Mouse (Mus musculus): ENCODE results near the gene Esr2. TPM values are rescaled to one million over a fixed set of nuclear protein-coding genes. Genes with fewer than 3 reads are reported as not detected.

Esr2 gene
- polyA plus RNA-seq, 1 experiment from 2014 or later, result 0.28 TPM

DNA sequence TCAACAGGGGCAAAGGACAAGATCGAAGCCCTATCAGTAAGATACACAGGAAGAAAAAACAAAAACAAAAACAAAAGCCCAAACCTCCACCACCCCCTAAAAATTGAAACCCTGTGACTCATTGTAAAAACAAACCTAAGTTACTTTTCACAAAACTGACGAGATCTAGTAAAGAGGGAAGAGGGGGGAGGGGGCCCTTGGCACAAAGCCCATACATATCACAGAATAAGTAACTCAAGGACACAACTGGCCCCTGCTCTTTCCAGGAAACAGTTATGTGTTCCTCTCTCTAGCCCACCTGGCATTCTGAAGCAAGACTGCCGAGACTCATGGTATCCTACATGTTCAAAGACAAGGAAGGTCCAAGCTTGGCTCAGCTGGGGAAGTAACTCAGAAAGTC lies 48.8 kb downstream of the Esr2 start:
- H3K9ac ChIP-seq (replicated peaks; ENCODE audit: low read depth, low read length), result no peak overlapping the region
- no peaks in the 10 kb centered on the region for H3K36me3 ChIP-seq (ENCODE audit: control insufficient read depth, insufficient read depth)
- no peak overlapping the region for H3K4me3 ChIP-seq (replicated peaks; ENCODE audit: low read length)
- H3K27ac ChIP-seq (ENCODE audit: low read length), result no peak overlapping the region
- H3K4me2 ChIP-seq (ENCODE audit: low read length), result no peak overlapping the region
- no peaks in the 10 kb centered on the region for H3K9me3 ChIP-seq (ENCODE audit: control insufficient read depth, low read length)
- H3K4me1 ChIP-seq (replicated peaks; ENCODE audit: control insufficient read depth, insufficient read depth, low read length), result no peaks in the 10 kb centered on the region
- 54% methylated on average over 3 of the region's 3 CpGs for WGBS
- ATAC-seq, result no peak
- no peaks in the 10 kb centered on the region for H3K27me3 ChIP-seq (replicated peaks; ENCODE audit: control insufficient read depth, insufficient read depth, low read length)

DNA sequence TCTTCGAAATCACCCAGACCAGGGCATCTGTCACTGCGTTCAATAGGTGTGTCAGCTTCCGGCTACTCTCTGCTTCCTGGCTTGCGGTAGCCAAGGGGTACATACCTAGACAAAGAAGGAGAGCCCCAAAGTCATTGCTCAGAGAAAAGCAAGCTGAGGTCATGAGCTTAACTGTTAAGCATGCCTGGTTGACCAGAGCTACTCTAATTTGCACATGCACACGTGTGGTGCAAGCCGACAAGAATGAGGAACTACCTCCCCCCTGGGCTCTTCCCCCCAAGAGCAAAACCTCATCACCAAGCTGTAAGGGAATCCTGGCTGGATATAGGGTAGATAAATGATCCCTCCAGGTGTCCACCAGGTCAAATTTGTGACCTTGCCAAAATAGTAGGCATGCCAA lies 53.8 kb downstream of the Esr2 start:
- no peaks in the 10 kb centered on the region for H3K27me3 ChIP-seq (replicated peaks; ENCODE audit: control insufficient read depth, insufficient read depth, low read length)
- H3K4me3 ChIP-seq (replicated peaks; ENCODE audit: low read length), result no peak overlapping the region
- ATAC-seq, result no peak
- no peaks in the 10 kb centered on the region for H3K9me3 ChIP-seq (ENCODE audit: control insufficient read depth, low read length)
- H3K9ac ChIP-seq (replicated peaks; ENCODE audit: low read depth, low read length), result no peak overlapping the region
- H3K36me3 ChIP-seq (ENCODE audit: control insufficient read depth, insufficient read depth), result no peaks in the 10 kb centered on the region
- no peak overlapping the region for H3K27ac ChIP-seq (ENCODE audit: low read length)
- no peaks in the 10 kb centered on the region for H3K4me1 ChIP-seq (replicated peaks; ENCODE audit: control insufficient read depth, insufficient read depth, low read length)
- WGBS, result 91% methylated on average over 6 of the region's 6 CpGs
- no peak overlapping the region for H3K4me2 ChIP-seq (ENCODE audit: low read length)

- no peaks in the 10 kb centered on the region for H3K9me3 ChIP-seq (ENCODE audit: control insufficient read depth, low read length)
- WGBS, result 67% methylated on average over 4 of the region's 4 CpGs
- H3K4me1 ChIP-seq (replicated peaks; ENCODE audit: control insufficient read depth, insufficient read depth, low read length), result no peaks in the 10 kb centered on the region
Measured at GRCm38 (mm10) chr12:76117632-76118153, 59.4 kb downstream of the Esr2 start.

GRCm38 (mm10) chr12:76116577-76116976 lies 60.5 kb downstream of the Esr2 start:
- no peaks in the 10 kb centered on the region; the same call in 1 of the 2 replicates for H3K36me3 ChIP-seq (ENCODE audit: control insufficient read depth, insufficient read depth)
- H3K9ac ChIP-seq (replicated peaks; ENCODE audit: low read depth, low read length), result no peak overlapping the region
- ATAC-seq, result no peak
- H3K9me3 ChIP-seq (ENCODE audit: control insufficient read depth, low read length), result no peaks in the 10 kb centered on the region
- no peaks in the 10 kb centered on the region for H3K4me1 ChIP-seq (replicated peaks; ENCODE audit: control insufficient read depth, insufficient read depth, low read length)
- WGBS, result 80% methylated on average over 4 of the region's 4 CpGs
- no peak overlapping the region for H3K27ac ChIP-seq (ENCODE audit: low read length)
- no peak overlapping the region for H3K4me2 ChIP-seq (ENCODE audit: low read length)
- H3K4me3 ChIP-seq (replicated peaks; ENCODE audit: low read length), result no peak overlapping the region
- H3K27me3 ChIP-seq (replicated peaks; ENCODE audit: control insufficient read depth, insufficient read depth, low read length), result no peaks in the 10 kb centered on the region

More at GRCm38 (mm10) chr12:76117632-76118153, 59.4 kb downstream of the Esr2 start:
- H3K27ac ChIP-seq (ENCODE audit: low read length), result no peak overlapping the region
- H3K27me3 ChIP-seq (replicated peaks; ENCODE audit: control insufficient read depth, insufficient read depth, low read length), result no peaks in the 10 kb centered on the region
- H3K9ac ChIP-seq (replicated peaks; ENCODE audit: low read depth, low read length), result no peak overlapping the region
- H3K36me3 ChIP-seq (ENCODE audit: control insufficient read depth, insufficient read depth), result no peaks in the 10 kb centered on the region
- ATAC-seq, result no peak
- H3K4me3 ChIP-seq (replicated peaks; ENCODE audit: low read length), result no peak overlapping the region
- no peak overlapping the region for H3K4me2 ChIP-seq (ENCODE audit: low read length)

DNA sequence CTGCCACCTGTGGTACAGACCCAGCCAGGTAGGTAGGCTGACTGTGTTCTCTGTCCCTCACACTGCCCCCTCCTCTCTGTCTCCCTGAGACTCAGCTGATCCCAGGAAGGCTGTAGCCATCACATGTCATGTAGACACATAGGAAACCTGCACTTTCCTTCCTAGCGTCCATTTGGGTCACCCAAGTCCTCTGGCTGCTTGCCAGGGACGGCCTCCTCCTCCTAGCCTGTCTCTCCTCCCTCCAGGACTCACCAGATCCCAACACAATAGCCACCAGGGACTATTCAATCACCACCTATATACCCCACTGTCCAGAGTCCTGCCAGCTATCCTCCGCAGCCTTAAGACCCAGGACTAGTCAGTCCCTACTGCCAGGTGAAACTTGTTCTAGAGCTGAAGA lies 66.0 kb downstream of the Esr2 start:
- no peaks in the 10 kb centered on the region for H3K9me3 ChIP-seq (ENCODE audit: control insufficient read depth, low read length)
- 80% methylated on average over 3 of the region's 3 CpGs for WGBS
- no peak overlapping the region for H3K27ac ChIP-seq (ENCODE audit: low read length)
- no peak for ATAC-seq
- no peaks in the 10 kb centered on the region for H3K4me1 ChIP-seq (replicated peaks; ENCODE audit: control insufficient read depth, insufficient read depth, low read length)
- no peak overlapping the region for H3K9ac ChIP-seq (replicated peaks; ENCODE audit: low read depth, low read length)
- H3K27me3 ChIP-seq (replicated peaks; ENCODE audit: control insufficient read depth, insufficient read depth, low read length), result no peaks in the 10 kb centered on the region
- no peak overlapping the region for H3K4me3 ChIP-seq (replicated peaks; ENCODE audit: low read length)
- H3K36me3 ChIP-seq (ENCODE audit: control insufficient read depth, insufficient read depth), result peaks cover 23% of the 10 kb centered on the region
- H3K4me2 ChIP-seq (ENCODE audit: low read length), result no peak overlapping the region

DNA sequence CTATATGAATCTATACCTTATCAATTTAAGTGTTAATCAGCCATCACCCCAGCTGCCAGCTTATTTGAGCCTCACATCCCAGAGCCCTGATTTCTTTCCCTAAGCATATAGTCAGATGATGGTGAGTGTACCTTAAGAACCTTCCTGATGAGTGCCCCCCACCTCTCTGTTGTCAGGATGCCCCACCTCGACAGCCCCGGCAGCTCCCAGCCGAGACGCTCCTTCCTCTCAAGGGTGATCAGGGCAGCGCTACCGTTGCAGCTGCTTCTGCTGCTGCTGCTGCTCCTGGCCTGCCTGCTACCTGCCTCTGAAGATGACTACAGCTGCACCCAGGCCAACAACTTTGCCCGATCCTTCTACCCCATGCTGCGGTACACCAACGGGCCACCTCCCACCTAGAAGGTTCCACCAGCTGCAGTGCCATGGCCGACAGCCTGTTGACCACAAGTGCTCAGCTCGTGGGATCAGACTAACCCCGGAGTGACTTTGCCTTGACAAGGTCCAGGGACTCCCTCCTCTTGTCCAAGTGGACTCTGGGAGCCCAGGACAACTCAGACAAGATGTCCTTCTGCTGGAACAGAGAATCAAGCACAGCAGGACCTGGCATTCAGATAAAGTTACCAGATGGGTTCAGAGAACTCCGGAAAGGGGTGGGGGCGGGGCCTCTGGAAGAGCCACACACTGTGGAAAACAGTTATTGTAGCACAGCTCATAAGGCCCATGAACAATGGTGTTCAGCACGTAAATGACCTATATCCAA lies 67.2 kb downstream of the Esr2 start:
- H3K36me3 ChIP-seq (ENCODE audit: control insufficient read depth, insufficient read depth), result peaks cover 31% of the 10 kb centered on the region
- no peaks in the 10 kb centered on the region for H3K27me3 ChIP-seq (replicated peaks; ENCODE audit: control insufficient read depth, insufficient read depth, low read length)
- H3K27ac ChIP-seq (ENCODE audit: low read length), result no peak overlapping the region
- WGBS, result 94% methylated on average over 15 of the region's 15 CpGs
- H3K4me3 ChIP-seq (replicated peaks; ENCODE audit: low read length), result no peak overlapping the region
- no peak for ATAC-seq
- no peak overlapping the region for H3K4me2 ChIP-seq (ENCODE audit: low read length)
- H3K4me1 ChIP-seq (replicated peaks; ENCODE audit: control insufficient read depth, insufficient read depth, low read length), result no peaks in the 10 kb centered on the region
- H3K9me3 ChIP-seq (ENCODE audit: control insufficient read depth, low read length), result no peaks in the 10 kb centered on the region
- no peak overlapping the region for H3K9ac ChIP-seq (replicated peaks; ENCODE audit: low read depth, low read length)

DNA sequence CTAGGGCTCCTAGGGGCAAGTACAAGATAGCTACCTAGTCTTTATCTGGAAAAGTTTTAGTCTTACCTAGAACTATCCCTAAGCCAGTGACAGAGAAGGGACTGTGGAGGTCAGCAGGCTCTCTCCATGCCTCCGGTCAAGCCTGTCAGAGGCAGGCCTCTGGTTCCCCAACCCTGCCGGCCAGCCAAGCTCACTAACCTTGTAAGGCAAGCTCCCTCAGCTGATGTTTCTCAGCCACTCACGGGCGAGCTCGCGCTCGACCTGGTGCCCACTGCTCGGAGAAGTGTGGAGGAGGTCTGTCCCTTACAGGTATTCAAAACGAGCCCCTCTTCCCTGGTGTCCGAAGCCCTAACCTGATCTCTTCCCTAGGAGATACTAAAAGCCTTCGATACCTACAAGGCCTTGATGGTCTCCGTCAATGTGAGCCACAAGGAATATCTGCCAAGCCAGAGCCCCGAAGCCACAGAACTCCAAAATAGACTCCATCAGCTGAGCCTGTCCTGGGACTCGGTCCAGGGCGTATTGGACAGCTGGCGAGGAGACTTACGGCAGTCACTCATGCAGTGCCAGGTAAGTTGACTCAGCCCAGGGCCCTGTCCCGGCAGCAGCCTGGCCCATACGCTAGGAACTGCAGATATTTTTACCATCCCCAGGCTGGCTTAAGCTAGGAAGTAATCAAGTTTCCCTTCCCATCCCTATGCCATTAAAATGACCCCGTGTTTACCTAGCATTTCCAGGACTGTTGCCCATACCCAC lies 72.3 kb downstream of the Esr2 start:
- Histone ChIP-seq H3K9ac (replicated peaks; ENCODE audit: low read depth, low read length) (no peak overlapping the region), H3K36me3 (ENCODE audit: control insufficient read depth, insufficient read depth) (peaks cover 42% of the 10 kb centered on the region), H3K4me2 (ENCODE audit: low read length) (no peak overlapping the region), H3K4me1 (replicated peaks; ENCODE audit: control insufficient read depth, insufficient read depth, low read length) (no peaks in the 10 kb centered on the region), H3K4me3 (replicated peaks; ENCODE audit: low read length) (no peak overlapping the region), H3K27me3 (replicated peaks; ENCODE audit: control insufficient read depth, insufficient read depth, low read length) (no peaks in the 10 kb centered on the region), H3K27ac (ENCODE audit: low read length) (no peak overlapping the region), H3K9me3 (ENCODE audit: control insufficient read depth, low read length) (no peaks in the 10 kb centered on the region)
- WGBS, result 95% methylated on average over 20 of the region's 20 CpGs
- no peak for ATAC-seq

GRCm38 (mm10) chr12:76102621-76103020 lies 74.4 kb downstream of the Esr2 start:
- ATAC-seq, result no peak
- no peaks in the 10 kb centered on the region for H3K9me3 ChIP-seq (ENCODE audit: control insufficient read depth, low read length)
- no peak overlapping the region for H3K4me3 ChIP-seq (replicated peaks; ENCODE audit: low read length)
- H3K4me2 ChIP-seq (ENCODE audit: low read length), result no peak overlapping the region
- 76% methylated on average over 12 of the region's 12 CpGs for WGBS
- peaks cover 54% of the 10 kb centered on the region for H3K36me3 ChIP-seq (ENCODE audit: control insufficient read depth, insufficient read depth)
- no peaks in the 10 kb centered on the region for H3K27me3 ChIP-seq (replicated peaks; ENCODE audit: control insufficient read depth, insufficient read depth, low read length)
- H3K27ac ChIP-seq (ENCODE audit: low read length), result no peak overlapping the region
- no peak overlapping the region for H3K9ac ChIP-seq (replicated peaks; ENCODE audit: low read depth, low read length)
- H3K4me1 ChIP-seq (replicated peaks; ENCODE audit: control insufficient read depth, insufficient read depth, low read length), result no peaks in the 10 kb centered on the region

DNA sequence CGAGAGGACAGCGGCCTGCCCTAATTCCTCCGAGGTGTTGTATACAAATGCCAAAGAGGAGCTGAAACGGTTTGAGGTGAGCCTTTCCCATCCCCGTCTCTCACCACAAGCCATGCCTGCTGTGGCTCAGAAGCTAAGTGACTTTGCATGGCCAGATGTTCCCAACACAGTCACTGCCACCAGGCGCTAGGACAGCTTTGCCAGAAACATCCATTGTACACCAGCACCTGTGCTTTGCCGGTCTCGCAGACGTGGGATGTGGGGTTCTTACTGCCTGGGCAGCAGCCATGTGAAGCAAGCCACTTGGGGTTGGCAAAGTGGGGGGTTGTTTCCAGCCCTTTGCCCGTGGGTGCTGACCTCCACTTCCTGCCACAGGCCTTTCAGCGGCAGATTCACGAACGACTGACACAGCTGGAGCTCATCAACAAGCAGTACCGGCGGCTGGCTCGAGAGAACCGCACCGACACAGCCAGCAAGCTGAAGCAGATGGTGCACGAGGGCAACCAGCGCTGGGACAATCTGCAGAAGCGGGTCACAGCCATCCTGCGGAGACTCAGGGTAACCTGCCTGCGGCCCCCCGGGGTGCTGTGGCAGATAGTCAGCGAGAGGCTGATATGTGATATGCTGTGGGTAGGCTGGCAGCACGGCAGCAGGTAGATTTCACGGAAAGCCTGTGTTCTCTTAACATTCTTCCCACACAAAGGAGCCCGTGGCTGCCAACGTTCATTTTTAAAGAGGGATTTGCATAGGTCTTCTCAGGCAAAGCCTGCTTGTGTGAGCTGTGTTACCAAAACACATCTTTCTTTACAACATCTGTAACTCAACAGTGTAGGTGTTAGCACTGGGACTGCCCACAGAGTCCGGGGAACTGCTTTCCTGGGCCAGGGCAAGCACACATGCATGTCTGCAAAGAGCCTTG lies 81.7 kb downstream of the Esr2 start:
- Histone ChIP-seq H3K9ac (replicated peaks; ENCODE audit: low read depth, low read length) (no peak overlapping the region), H3K36me3 (ENCODE audit: control insufficient read depth, insufficient read depth) (peaks cover 41% of the 10 kb centered on the region), H3K27ac (ENCODE audit: low read length) (no peak overlapping the region), H3K4me1 (replicated peaks; ENCODE audit: control insufficient read depth, insufficient read depth, low read length) (no peaks in the 10 kb centered on the region), H3K9me3 (ENCODE audit: control insufficient read depth, low read length) (no peaks in the 10 kb centered on the region), H3K4me3 (replicated peaks; ENCODE audit: low read length) (no peak overlapping the region), H3K27me3 (replicated peaks; ENCODE audit: control insufficient read depth, insufficient read depth, low read length) (no peaks in the 10 kb centered on the region), H3K4me2 (ENCODE audit: low read length) (no peak overlapping the region)
- WGBS, result 83% methylated on average over 30 of the region's 30 CpGs
- ATAC-seq, result no peak
